Mouse (Mus musculus): ENCODE data around the gene Mtmr3.

Mtmr3 gene

DNA sequence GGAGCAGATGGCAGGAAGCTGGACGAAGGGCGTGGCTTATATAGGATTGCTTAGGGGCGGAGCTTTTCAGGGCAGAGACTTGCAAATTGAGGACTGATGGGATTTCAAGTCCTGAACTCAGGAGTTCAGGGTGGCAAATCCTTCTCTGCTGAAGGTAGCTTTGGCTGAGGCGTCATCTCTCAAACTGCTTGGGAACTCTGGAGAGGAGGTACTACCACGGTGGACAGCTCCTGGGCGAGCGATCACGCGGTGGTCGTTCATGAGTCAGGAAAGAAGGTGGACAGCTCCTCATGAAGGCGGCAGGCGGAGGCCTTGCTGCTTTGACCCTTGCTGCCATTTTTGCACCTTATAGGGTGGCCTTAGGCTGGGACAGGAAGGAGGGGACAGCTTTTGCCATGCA is 133.5 kb downstream of the Mtmr3 start:
- no peak for DNase-seq

- no peak for DNase-seq
These were observed 134.0 kb downstream of the Mtmr3 start for GRCm38 (mm10) chr11:4460615-4461014.

DNA sequence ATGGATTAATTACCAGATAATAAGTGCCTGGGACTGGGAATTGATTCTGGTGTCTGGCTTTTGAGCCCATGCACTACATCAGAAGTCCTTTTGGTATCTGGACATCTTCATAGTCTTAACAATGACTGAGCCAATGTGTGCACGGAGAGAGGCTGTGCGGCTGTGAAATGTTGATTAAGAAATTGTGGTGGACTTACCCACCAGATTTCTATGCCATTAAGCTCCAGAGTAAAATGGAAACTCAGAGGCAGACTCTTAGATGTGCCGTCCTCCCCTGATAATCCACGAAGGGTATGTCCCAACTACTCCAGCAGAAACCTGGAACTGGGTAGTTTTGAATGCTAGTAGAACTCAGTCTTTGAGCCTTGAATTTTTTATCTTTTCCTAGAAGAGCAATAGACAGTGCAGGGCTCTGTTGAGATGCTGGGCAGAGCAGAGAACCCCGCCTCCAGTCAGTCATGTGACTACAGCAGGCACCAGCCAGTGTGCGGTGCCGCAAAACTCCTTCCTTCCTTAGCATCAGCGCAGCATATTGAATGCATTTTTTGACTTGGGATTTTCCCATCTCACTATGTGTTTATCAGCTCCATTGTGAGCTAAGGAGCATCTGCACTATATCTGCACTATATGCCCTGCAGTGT is 139.6 kb downstream of the Mtmr3 start:
- no peak for DNase-seq

- no peak for DNase-seq
These were observed 142.0 kb downstream of the Mtmr3 start for GRCm38 (mm10) chr11:4452467-4453184.

GRCm38 (mm10) chr11:4451116-4451515 is 143.5 kb downstream of the Mtmr3 start:
- DNase-seq: peak; percentile 55

- no peak for DNase-seq
These were observed 148.3 kb downstream of the Mtmr3 start for GRCm38 (mm10) chr11:4446195-4446868.

DNA sequence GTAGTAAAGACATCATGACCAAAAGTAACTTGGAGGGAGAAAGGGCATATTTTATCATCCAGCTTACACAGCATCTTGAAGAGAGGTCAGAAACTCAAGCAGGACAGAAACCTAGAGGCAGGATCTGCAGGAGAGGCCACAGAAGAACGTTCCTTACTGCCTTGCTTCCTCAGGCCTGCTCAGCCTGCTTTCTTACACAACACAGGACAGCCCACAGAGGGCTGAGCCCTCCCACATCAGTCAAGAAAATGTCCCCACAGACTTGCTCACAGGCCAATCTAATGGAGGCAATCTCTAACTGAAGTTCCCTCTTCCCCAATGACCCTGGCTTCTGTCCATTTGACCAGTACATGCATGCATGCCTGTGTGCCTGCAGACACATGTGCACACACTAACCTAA is 152.4 kb downstream of the Mtmr3 start:
- DNase-seq: no peak

GRCm38 (mm10) chr11:4440978-4441377 is 153.7 kb downstream of the Mtmr3 start, which contains the start of gene Hormad2:
Gene Hormad2 (minus strand): TSS chr11:4441105.
- no peak for DNase-seq

- DNase-seq: no peak
These were observed 156.5 kb downstream of the Mtmr3 start for GRCm38 (mm10) chr11:4438211-4438610.

DNA sequence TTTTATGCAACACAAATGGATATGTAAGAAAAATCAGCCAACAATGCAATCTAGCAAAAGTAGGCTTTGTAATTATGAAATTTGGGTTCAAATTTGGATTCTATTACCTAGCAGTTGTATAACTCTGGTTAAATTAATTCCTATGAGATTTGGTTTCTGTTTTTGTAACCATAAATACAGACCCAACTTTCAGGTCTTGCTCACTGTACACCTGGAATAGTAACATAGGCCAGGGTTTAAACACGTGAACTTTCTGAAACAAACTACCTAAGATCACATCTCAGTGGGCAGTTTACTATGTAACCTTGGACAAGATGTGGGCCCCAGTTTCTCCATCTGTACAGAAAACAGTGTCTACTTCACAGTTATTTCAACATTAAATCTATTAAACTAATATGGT is 157.3 kb downstream of the Mtmr3 start:
- DNase-seq: no peak

GRCm38 (mm10) chr11:4436631-4437030 is 158.0 kb downstream of the Mtmr3 start:
- peak; percentile 38 for DNase-seq

GRCm38 (mm10) chr11:4434461-4434860 is 160.2 kb downstream of the Mtmr3 start:
- DNase-seq: no peak
